Mouse (Mus musculus): ENCODE measurements around the gene Mybl2. TPM values are rescaled to one million over a fixed set of nuclear protein-coding genes. Genes with fewer than 3 reads are reported as not detected.

The Mybl2 gene
- polyA plus RNA-seq (2015; fragmentation: Nextera tagmentation; extraction: Ambion mirVana), result 19.0 and 19.6 TPM in 2 replicates

DNA sequence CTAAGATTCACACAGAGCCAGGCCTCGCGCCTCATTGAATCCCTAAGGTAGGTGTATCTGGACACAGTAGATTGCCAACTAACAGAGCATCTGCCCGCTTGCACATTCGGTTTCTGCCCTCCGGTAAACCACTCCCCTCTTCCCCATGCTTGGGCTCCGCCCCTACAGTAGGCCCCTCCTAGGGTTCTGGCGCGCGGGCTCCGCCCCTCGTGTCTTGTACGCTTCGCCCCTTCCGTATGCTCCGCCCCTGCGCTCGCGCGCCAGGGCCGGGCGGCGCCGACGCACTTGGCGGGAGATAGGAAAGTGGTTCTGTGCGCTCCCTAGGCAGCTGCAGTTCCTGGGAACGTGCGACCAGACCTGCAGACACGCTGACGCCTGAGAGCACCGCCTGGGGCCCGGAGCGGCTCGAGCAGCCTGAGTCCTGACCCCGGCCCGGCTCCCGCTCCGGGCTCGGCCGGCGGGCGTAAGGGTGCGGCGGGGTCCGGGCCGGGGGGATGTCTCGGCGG lies at the start of gene Mybl2:
Gene Mybl2 (plus strand): TSS at position 353 of the 506 bp plus-strand sequence.
- peaks cover 12% of the 10 kb centered on the region; the same call in 1 of the 2 replicates for H3K4me1 ChIP-seq (ENCODE audit: control insufficient read depth, insufficient read depth, low read length)
- H3K27me3 ChIP-seq (ENCODE audit: control insufficient read depth, insufficient read depth, low read length), result no peaks in the 10 kb centered on the region
- peak within 1 kb of the TSS; percentile 77 for H3K9ac ChIP-seq (ENCODE audit: low read length)
- H3K36me3 ChIP-seq (ENCODE audit: control insufficient read depth, insufficient read depth, low read length), result no peaks in the 10 kb centered on the region
- H3K9me3 ChIP-seq (replicated peaks; ENCODE audit: control insufficient read depth, low read length), result no peaks in the 10 kb centered on the region
- under 1% methylated on average over 48 of the region's 48 CpGs for WGBS
- peak within 1 kb of the TSS; percentile 74 for H3K4me3 ChIP-seq (replicated peaks; ENCODE audit: low read length)
- H3K27ac ChIP-seq (ENCODE audit: low read length), result 0 out of 2 replicates have a peak within 1 kb of the TSS, but pooled peaks have one; percentile 34
- peak within 1 kb of the TSS; percentile 98 for H3K4me2 ChIP-seq (ENCODE audit: low read depth, low read length)
- ATAC-seq (ENCODE audit: insufficient read depth, low FRiP score), result peak; percentile 100

DNA sequence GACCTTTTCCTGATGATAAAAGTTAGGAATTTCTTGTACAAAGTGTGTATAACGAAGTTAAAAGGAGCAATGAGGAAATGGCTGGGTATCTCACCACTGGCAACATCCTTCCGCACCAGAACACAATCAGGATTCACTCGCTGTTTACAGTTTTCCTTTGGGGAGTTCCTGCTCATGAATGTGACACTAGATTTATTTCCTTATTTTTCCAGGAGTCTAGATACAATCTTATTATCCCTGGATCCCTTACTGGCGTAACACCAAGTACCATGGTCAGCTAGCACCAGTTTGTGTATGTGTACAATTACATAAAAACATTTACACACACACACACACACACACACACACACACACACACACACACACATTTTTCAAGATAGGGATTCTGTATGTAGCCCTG lies 47.2 kb upstream of the Mybl2 start:
- no peak for ATAC-seq (ENCODE audit: insufficient read depth, low FRiP score)
- WGBS, result 76% methylated on average over 4 of the region's 4 CpGs
- H3K9me3 ChIP-seq (replicated peaks; ENCODE audit: control insufficient read depth, low read length), result no peaks in the 10 kb centered on the region
- no peak overlapping the region for H3K27ac ChIP-seq (ENCODE audit: low read length)
- no peak overlapping the region for H3K4me2 ChIP-seq (ENCODE audit: low read depth, low read length)
- H3K9ac ChIP-seq (ENCODE audit: low read length), result no peak overlapping the region
- no peak overlapping the region for H3K4me3 ChIP-seq (replicated peaks; ENCODE audit: low read length)
- no peaks in the 10 kb centered on the region for H3K27me3 ChIP-seq (ENCODE audit: control insufficient read depth, insufficient read depth, low read length)
- H3K4me1 ChIP-seq (ENCODE audit: control insufficient read depth, insufficient read depth, low read length), result no peaks in the 10 kb centered on the region
- no peaks in the 10 kb centered on the region for H3K36me3 ChIP-seq (ENCODE audit: control insufficient read depth, insufficient read depth, low read length)

DNA sequence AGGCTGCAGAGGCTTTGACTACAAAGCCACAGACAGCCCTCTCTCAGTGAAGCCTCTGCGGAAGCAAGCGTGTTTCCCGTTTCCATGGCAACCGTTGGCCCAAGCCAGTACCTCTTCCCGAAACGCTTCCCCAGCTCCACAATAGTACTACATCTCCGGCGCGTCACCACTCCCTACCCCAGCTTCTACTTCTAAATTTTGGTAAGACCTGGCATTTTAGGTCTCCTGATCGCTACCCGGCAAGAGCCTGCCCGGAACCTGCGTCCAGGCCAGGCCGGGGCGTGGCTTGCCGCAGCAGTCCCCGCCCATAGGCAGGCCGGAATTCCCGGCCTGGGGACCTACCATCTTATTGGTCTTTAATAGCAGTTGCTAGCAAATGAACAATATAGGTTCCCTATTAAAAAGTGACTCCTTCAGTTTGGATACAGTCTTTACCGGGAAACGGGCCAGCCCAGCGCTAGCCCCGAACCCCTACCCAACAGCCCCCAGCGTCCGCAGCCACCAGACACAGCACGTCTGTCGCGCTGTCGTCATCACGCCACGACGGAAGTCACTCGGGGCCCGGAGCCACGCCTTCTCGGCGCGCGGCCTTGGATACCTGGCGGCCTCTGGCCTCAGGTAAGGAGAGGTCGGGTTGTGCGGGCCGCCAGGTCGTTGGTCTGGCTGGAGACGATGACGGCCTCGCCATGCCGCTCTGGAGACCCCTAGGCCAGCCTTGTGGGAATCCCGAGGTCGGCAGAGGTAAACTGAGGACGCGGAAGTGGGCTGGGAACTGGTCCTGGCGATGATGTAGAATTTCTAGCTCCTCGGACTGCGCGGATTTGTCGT lies 37.4 kb upstream of the Mybl2 start, which contains the start of gene Ift52:
Gene Ift52 (plus strand): TSS at position 439 of the 828 bp plus-strand sequence.
- WGBS, result under 1% methylated on average over 57 of the region's 57 CpGs
- H3K9me3 ChIP-seq (replicated peaks; ENCODE audit: control insufficient read depth, low read length), result no peaks in the 10 kb centered on the region
- H3K4me1 ChIP-seq (ENCODE audit: control insufficient read depth, insufficient read depth, low read length), result peaks cover 4% of the 10 kb centered on the region
- peak; percentile 96 for ATAC-seq (ENCODE audit: insufficient read depth, low FRiP score)
- no peaks in the 10 kb centered on the region for H3K27me3 ChIP-seq (ENCODE audit: control insufficient read depth, insufficient read depth, low read length)
- peak within 1 kb of the TSS; percentile 96 for H3K4me3 ChIP-seq (replicated peaks; ENCODE audit: low read length)
- H3K36me3 ChIP-seq (ENCODE audit: control insufficient read depth, insufficient read depth, low read length), result no peaks in the 10 kb centered on the region
- H3K27ac ChIP-seq (ENCODE audit: low read length), result peak within 1 kb of the TSS; percentile 82
- peak within 1 kb of the TSS; percentile 73 for H3K4me2 ChIP-seq (ENCODE audit: low read depth, low read length)
- H3K9ac ChIP-seq (ENCODE audit: low read length), result peak within 1 kb of the TSS; percentile 88

DNA sequence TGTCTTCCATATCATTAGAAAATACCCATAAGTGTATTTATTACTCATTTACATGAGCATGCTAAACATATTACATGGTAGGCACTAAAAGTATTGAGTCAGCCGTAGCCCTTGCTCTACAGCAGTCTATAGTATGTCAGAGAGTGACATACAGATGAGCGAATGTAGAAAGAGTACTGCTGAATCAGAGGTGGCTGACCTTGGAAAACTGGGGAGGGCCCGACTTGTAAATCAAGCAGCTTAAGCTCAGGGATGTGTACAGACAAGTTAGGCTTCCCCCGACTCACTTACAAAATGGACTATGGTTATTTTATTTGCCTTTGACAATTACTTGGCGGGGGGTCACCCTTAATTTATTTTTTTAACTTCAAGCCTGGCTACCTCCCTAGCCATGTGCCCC lies 23.2 kb upstream of the Mybl2 start:
- ATAC-seq (ENCODE audit: insufficient read depth, low FRiP score), result no peak
- H3K4me3 ChIP-seq (replicated peaks; ENCODE audit: low read length), result no peak overlapping the region
- H3K27me3 ChIP-seq (ENCODE audit: control insufficient read depth, insufficient read depth, low read length), result no peaks in the 10 kb centered on the region
- H3K9ac ChIP-seq (ENCODE audit: low read length), result no peak overlapping the region
- peaks cover 18% of the 10 kb centered on the region for H3K36me3 ChIP-seq (ENCODE audit: control insufficient read depth, insufficient read depth, low read length)
- no peak overlapping the region for H3K4me2 ChIP-seq (ENCODE audit: low read depth, low read length)
- no peak overlapping the region for H3K27ac ChIP-seq (ENCODE audit: low read length)
- H3K9me3 ChIP-seq (replicated peaks; ENCODE audit: control insufficient read depth, low read length), result no peaks in the 10 kb centered on the region
- WGBS, result 89% methylated on average over 5 of the region's 5 CpGs
- no peaks in the 10 kb centered on the region for H3K4me1 ChIP-seq (ENCODE audit: control insufficient read depth, insufficient read depth, low read length)

DNA sequence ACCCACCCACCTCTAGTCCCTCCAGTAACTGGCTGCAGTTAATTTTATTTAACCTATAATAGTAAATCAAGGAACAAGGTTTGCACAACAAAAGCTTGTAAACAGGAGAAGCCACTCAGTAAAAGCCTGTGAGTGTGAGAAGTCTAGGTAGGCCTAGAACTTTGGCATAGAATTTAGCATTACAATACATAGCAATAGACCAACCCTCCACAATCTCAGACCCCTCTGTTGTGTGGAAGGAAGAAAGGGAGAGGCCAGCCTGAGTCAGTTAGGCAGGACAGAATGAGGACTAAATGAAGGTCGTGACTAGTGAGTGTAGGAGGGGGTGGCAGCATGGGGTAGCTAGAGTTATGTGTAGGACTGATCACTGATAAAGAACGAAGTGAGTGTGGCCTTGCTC lies 22.7 kb upstream of the Mybl2 start:
- Histone ChIP-seq H3K4me1 (ENCODE audit: control insufficient read depth, insufficient read depth, low read length) (no peaks in the 10 kb centered on the region), H3K4me3 (replicated peaks; ENCODE audit: low read length) (no peak overlapping the region), H3K36me3 (ENCODE audit: control insufficient read depth, insufficient read depth, low read length) (peaks cover 18% of the 10 kb centered on the region), H3K9me3 (replicated peaks; ENCODE audit: control insufficient read depth, low read length) (no peaks in the 10 kb centered on the region), H3K9ac (ENCODE audit: low read length) (no peak overlapping the region), H3K4me2 (ENCODE audit: low read depth, low read length) (no peak overlapping the region), H3K27ac (ENCODE audit: low read length) (no peak overlapping the region), H3K27me3 (ENCODE audit: control insufficient read depth, insufficient read depth, low read length) (no peaks in the 10 kb centered on the region)
- ATAC-seq (ENCODE audit: insufficient read depth, low FRiP score), result no peak
- 82% methylated on average over 2 of the region's 2 CpGs for WGBS

DNA sequence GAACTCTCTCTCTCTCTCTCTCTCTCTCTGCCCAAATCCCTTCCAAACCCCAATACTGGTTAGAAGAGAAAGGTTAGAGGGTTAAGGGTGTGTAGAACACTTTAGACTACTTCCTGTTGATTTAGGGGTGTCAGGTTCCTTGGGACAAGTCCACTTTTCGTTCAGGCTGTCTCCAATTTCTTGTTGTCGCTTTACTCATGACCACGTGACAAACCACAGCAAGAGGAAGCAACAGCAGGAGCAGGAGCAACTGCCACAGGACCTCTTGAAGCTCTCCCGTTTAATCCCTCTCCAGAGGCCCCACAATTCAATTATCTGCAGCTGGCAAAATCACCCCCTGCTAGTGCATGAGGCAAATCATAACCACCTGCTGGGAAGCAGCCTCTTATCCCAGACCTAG lies 21.9 kb upstream of the Mybl2 start:
- Histone ChIP-seq H3K27me3 (ENCODE audit: control insufficient read depth, insufficient read depth, low read length) (no peaks in the 10 kb centered on the region), H3K9me3 (replicated peaks; ENCODE audit: control insufficient read depth, low read length) (no peaks in the 10 kb centered on the region), H3K36me3 (ENCODE audit: control insufficient read depth, insufficient read depth, low read length) (peaks cover 16% of the 10 kb centered on the region; the same call in 1 of the 2 replicates), H3K9ac (ENCODE audit: low read length) (no peak overlapping the region), H3K4me2 (ENCODE audit: low read depth, low read length) (no peak overlapping the region), H3K27ac (ENCODE audit: low read length) (no peak overlapping the region), H3K4me1 (ENCODE audit: control insufficient read depth, insufficient read depth, low read length) (no peaks in the 10 kb centered on the region), H3K4me3 (replicated peaks; ENCODE audit: low read length) (no peak overlapping the region)
- 47% methylated on average over 4 of the region's 4 CpGs for WGBS
- no peak for ATAC-seq (ENCODE audit: insufficient read depth, low FRiP score)

DNA sequence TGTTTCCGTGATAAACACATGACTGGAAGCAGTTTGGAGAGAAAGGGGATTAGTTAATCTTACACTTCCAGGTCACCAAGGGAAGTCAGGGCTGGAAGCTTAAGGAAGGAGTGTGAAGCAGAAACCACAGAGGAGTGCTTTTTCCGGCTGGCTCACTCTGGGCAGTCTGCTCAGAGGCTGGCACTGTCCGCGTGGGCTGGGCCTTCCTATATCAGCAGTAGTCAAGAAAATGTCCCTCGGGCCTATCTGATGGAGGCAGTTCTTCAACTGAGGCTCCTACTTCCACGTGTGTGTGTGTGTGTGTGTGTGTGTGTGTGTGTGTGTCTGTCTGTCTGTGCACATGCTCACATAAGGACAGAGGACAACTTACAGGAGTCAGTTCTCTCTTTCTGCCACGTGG lies 14.5 kb upstream of the Mybl2 start:
- Histone ChIP-seq H3K9ac (ENCODE audit: low read length) (no peak overlapping the region), H3K27ac (ENCODE audit: low read length) (no peak overlapping the region), H3K4me3 (replicated peaks; ENCODE audit: low read length) (no peak overlapping the region), H3K4me2 (ENCODE audit: low read depth, low read length) (no peak overlapping the region), H3K36me3 (ENCODE audit: control insufficient read depth, insufficient read depth, low read length) (peaks cover 21% of the 10 kb centered on the region), H3K27me3 (ENCODE audit: control insufficient read depth, insufficient read depth, low read length) (no peaks in the 10 kb centered on the region), H3K4me1 (ENCODE audit: control insufficient read depth, insufficient read depth, low read length) (no peaks in the 10 kb centered on the region), H3K9me3 (replicated peaks; ENCODE audit: control insufficient read depth, low read length) (no peaks in the 10 kb centered on the region)
- ATAC-seq (ENCODE audit: insufficient read depth, low FRiP score), result no peak
- 87% methylated on average over 7 of the region's 7 CpGs for WGBS

DNA sequence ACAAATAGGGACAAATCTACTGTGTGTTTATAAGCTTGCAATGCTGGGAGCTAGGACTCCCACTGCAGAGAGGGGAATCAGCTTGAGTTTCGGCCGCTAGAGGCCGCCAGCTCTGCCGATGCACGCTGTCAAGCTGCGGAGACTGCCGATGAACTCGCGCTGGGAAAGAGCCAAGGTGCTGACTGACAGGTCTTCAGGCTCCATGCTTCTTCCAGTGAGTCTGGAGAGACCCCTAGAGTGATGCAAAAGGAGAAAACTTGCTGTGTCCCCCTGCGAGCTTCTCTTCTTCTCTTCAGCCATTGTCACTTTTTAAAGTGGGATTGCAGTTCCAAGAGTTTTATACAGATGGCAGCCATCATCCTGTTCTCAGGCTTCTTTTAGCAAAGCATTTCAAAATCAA lies 6.4 kb upstream of the Mybl2 start:
- Histone ChIP-seq H3K9me3 (replicated peaks; ENCODE audit: control insufficient read depth, low read length) (no peaks in the 10 kb centered on the region), H3K9ac (ENCODE audit: low read length) (peak overlapping the region; percentile 60), H3K4me3 (replicated peaks; ENCODE audit: low read length) (peak overlapping the region; percentile 34), H3K27me3 (ENCODE audit: control insufficient read depth, insufficient read depth, low read length) (no peaks in the 10 kb centered on the region), H3K27ac (ENCODE audit: low read length) (no peak overlapping the region), H3K36me3 (ENCODE audit: control insufficient read depth, insufficient read depth, low read length) (peaks cover 7% of the 10 kb centered on the region; the same call in 1 of the 2 replicates), H3K4me2 (ENCODE audit: low read depth, low read length) (peak overlapping the region; percentile 53), H3K4me1 (ENCODE audit: control insufficient read depth, insufficient read depth, low read length) (no peaks in the 10 kb centered on the region)
- peak; percentile 63; the same call in 1 of the 2 replicates for ATAC-seq (ENCODE audit: insufficient read depth, low FRiP score)
- WGBS, result 5% methylated on average over 10 of the region's 10 CpGs

DNA sequence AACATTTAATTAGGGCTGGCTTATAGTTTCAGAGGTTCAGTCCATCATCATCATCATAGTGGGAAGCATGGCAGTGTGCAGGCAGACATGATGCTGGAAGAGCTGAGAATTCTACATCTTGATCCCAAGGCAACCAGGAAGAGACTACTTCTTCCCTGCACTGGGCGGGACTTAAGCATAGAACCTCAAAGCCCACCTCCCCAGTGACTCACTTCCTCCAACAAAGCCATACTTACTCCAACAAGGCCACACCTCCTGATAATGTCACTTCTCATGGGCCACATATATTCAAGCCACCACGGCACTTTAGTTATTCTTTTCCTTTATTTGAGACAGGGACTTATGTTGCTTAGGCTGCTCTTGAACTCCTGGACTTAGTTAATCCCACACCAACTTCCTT lies 5.4 kb upstream of the Mybl2 start:
- Histone ChIP-seq H3K27ac (ENCODE audit: low read length) (no peak overlapping the region), H3K36me3 (ENCODE audit: control insufficient read depth, insufficient read depth, low read length) (peaks cover under 1% of the 10 kb centered on the region; the same call in 1 of the 2 replicates), H3K4me2 (ENCODE audit: low read depth, low read length) (no peak overlapping the region), H3K4me3 (replicated peaks; ENCODE audit: low read length) (no peak overlapping the region), H3K4me1 (ENCODE audit: control insufficient read depth, insufficient read depth, low read length) (no peaks in the 10 kb centered on the region), H3K9me3 (replicated peaks; ENCODE audit: control insufficient read depth, low read length) (no peaks in the 10 kb centered on the region), H3K27me3 (ENCODE audit: control insufficient read depth, insufficient read depth, low read length) (no peaks in the 10 kb centered on the region), H3K9ac (ENCODE audit: low read length) (no peak overlapping the region)
- no peak for ATAC-seq (ENCODE audit: insufficient read depth, low FRiP score)
- WGBS, result 88% methylated on average over 2 of the region's 2 CpGs
